In the genomic region with DNA sequence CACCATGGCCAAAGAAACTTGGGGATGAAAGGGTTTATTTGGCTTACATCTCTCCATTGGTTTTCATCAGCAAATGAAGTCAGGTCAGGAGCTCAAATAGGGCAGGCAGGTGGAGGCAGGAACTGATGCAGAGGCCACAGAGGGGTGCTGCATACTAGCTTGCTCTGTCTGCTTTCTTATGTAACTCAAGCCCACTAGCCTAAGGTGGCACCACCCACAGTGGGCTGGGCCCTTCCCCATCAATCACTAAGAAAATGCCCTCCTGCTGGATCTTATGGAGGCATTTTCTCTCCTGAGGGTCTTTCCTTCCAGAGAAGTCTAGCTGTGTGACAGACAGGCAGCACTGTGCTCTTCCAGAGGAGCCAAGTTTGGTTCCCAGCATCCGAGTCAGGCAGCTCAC, we compare ENCODE assay signal across 22 mouse cellular contexts.
"Had no signal": no experiment of that assay in that cellular context is flagged by ENCODE, and none has a peak within 500 bp of the region (broad histone marks: within the 10 kb centered on the region; RNA-seq: fewer than 3 reads in every experiment).

No protein-coding gene starts in this region.

- DNase-seq: liver, postnatal 0 days; lung, adult 2 months; lung, postnatal 14 days; lung, postnatal 36 days; midbrain, embryonic 14.5 days; retina, postnatal 1 day; right cerebral cortex, adult 18-20 months; right cerebral cortex, postnatal 25 days; thymus, adult 2 months; thymus, postnatal 25 days; thymus, postnatal 4 days had no signal

- ATAC-seq: liver, postnatal 0 days; lung, postnatal 0 days; midbrain, embryonic 16.5 days had no signal

- H3K36me3 ChIP-seq: stomach, embryonic 15.5 days had no signal

- H3K9me3 ChIP-seq: lung, embryonic 15.5 days; megakaryocyte, embryonic 14.5 days; midbrain, embryonic 12.5 days; neural tube, embryonic 13.5 days; neural tube, embryonic 15.5 days; stomach, embryonic 15.5 days had no signal

- H3K4me2 ChIP-seq: lung, embryonic 15.5 days; midbrain, embryonic 12.5 days; neural tube, embryonic 13.5 days; neural tube, embryonic 15.5 days; stomach, embryonic 15.5 days had no signal

- H3K9ac ChIP-seq: liver, postnatal 0 days; lung, embryonic 15.5 days; midbrain, embryonic 12.5 days; neural tube, embryonic 13.5 days; neural tube, embryonic 15.5 days; stomach, embryonic 15.5 days had no signal

- H3K4me3 ChIP-seq: lung, embryonic 15.5 days; megakaryocyte, embryonic 14.5 days; midbrain, embryonic 12.5 days; myocyte; neural tube, embryonic 13.5 days; neural tube, embryonic 15.5 days; stomach, embryonic 15.5 days had no signal

- H3K27ac ChIP-seq: lung, embryonic 15.5 days; macrophage; midbrain, embryonic 12.5 days; neural tube, embryonic 13.5 days; neural tube, embryonic 15.5 days; stomach, embryonic 15.5 days; stomach, postnatal 0 days had no signal

- H3K4me1 ChIP-seq: lung, embryonic 15.5 days; neural tube, embryonic 13.5 days; neural tube, embryonic 15.5 days; stomach, embryonic 15.5 days had no signal

- H3K27me3 ChIP-seq: lung, embryonic 15.5 days; megakaryocyte, embryonic 14.5 days; midbrain, embryonic 12.5 days; neural tube, embryonic 13.5 days; neural tube, embryonic 15.5 days; stomach, embryonic 15.5 days had no signal
